Mouse (Mus musculus): Measurements from ENCODE around the gene Kcnip4. TPM values are rescaled to one million over a fixed set of nuclear protein-coding genes. Genes with fewer than 3 reads are reported as not detected.

The Kcnip4 gene
- polyA plus RNA-seq, 1 experiment from 2014 or later: 0.51 TPM

- Histone ChIP-seq H3K9ac (no peak overlapping the region), H3K27me3 (replicated peaks) (no peaks in the 10 kb centered on the region), H3K4me1 (no peaks in the 10 kb centered on the region), H3K9me3 (no peaks in the 10 kb centered on the region), H3K4me2 (no peak overlapping the region), H3K36me3 (no peaks in the 10 kb centered on the region), H3K27ac (replicated peaks) (no peak overlapping the region), H3K4me3 (no peak overlapping the region)
- no peak for ATAC-seq (ENCODE audit: extremely low read depth, insufficient number of reproducible peaks, low FRiP score, low TSS enrichment)
- 26% methylated on average over 4 of the region's 4 CpGs for WGBS
Observed at GRCm38 (mm10) chr5:49350126-49350909, 174.4 kb downstream of the Kcnip4 start.

GRCm38 (mm10) chr5:49349541-49349940 is 175.2 kb downstream of the Kcnip4 start:
- Histone ChIP-seq H3K4me3 (no peak overlapping the region), H3K9ac (no peak overlapping the region), H3K4me1 (no peaks in the 10 kb centered on the region), H3K9me3 (no peaks in the 10 kb centered on the region), H3K27ac (replicated peaks) (no peak overlapping the region), H3K27me3 (replicated peaks) (no peaks in the 10 kb centered on the region), H3K4me2 (no peak overlapping the region), H3K36me3 (no peaks in the 10 kb centered on the region)
- ATAC-seq (ENCODE audit: extremely low read depth, insufficient number of reproducible peaks, low FRiP score, low TSS enrichment): no peak
- WGBS: 82% methylated on average over 5 of the region's 5 CpGs

GRCm38 (mm10) chr5:49348511-49348910 is 176.2 kb downstream of the Kcnip4 start:
- Histone ChIP-seq H3K9ac (no peak overlapping the region), H3K4me2 (no peak overlapping the region), H3K4me1 (no peaks in the 10 kb centered on the region), H3K27me3 (replicated peaks) (no peaks in the 10 kb centered on the region), H3K36me3 (no peaks in the 10 kb centered on the region), H3K4me3 (no peak overlapping the region), H3K9me3 (no peaks in the 10 kb centered on the region), H3K27ac (replicated peaks) (no peak overlapping the region)
- no peak for ATAC-seq (ENCODE audit: extremely low read depth, insufficient number of reproducible peaks, low FRiP score, low TSS enrichment)
- 77% methylated on average over 5 of the region's 5 CpGs for WGBS

GRCm38 (mm10) chr5:49344606-49345005 is 180.1 kb downstream of the Kcnip4 start:
- Histone ChIP-seq H3K36me3 (no peaks in the 10 kb centered on the region), H3K4me2 (no peak overlapping the region), H3K9me3 (no peaks in the 10 kb centered on the region), H3K4me3 (no peak overlapping the region), H3K27ac (replicated peaks) (no peak overlapping the region), H3K27me3 (replicated peaks) (no peaks in the 10 kb centered on the region), H3K9ac (no peak overlapping the region), H3K4me1 (no peaks in the 10 kb centered on the region)
- ATAC-seq (ENCODE audit: extremely low read depth, insufficient number of reproducible peaks, low FRiP score, low TSS enrichment): no peak
- 57% methylated on average over 1 of the region's 1 CpGs for WGBS

- H3K36me3 ChIP-seq: no peaks in the 10 kb centered on the region
- no peak overlapping the region for H3K27ac ChIP-seq (replicated peaks)
- no peaks in the 10 kb centered on the region for H3K9me3 ChIP-seq
- H3K4me1 ChIP-seq: no peaks in the 10 kb centered on the region
- no peak overlapping the region for H3K4me2 ChIP-seq
- no peak overlapping the region for H3K9ac ChIP-seq
- H3K27me3 ChIP-seq (replicated peaks): no peaks in the 10 kb centered on the region
- no peak overlapping the region for H3K4me3 ChIP-seq
- 60% methylated on average over 2 of the region's 2 CpGs for WGBS
- no peak for ATAC-seq (ENCODE audit: extremely low read depth, insufficient number of reproducible peaks, low FRiP score, low TSS enrichment)
Observed at GRCm38 (mm10) chr5:49337164-49337563, 187.5 kb downstream of the Kcnip4 start.

GRCm38 (mm10) chr5:49333063-49333462 is 191.6 kb downstream of the Kcnip4 start:
- Histone ChIP-seq H3K9ac (no peak overlapping the region), H3K27ac (replicated peaks) (no peak overlapping the region), H3K4me1 (no peaks in the 10 kb centered on the region), H3K27me3 (replicated peaks) (no peaks in the 10 kb centered on the region), H3K4me3 (no peak overlapping the region), H3K9me3 (no peaks in the 10 kb centered on the region), H3K4me2 (no peak overlapping the region), H3K36me3 (no peaks in the 10 kb centered on the region)
- 71% methylated on average over 2 of the region's 2 CpGs for WGBS
- no peak for ATAC-seq (ENCODE audit: extremely low read depth, insufficient number of reproducible peaks, low FRiP score, low TSS enrichment)

- H3K9me3 ChIP-seq: no peaks in the 10 kb centered on the region
- no peak overlapping the region for H3K4me2 ChIP-seq
- H3K4me1 ChIP-seq: no peaks in the 10 kb centered on the region
- no peak overlapping the region for H3K4me3 ChIP-seq
- no peaks in the 10 kb centered on the region for H3K36me3 ChIP-seq
- WGBS: 89% methylated on average over 1 of the region's 1 CpGs
- no peak for ATAC-seq (ENCODE audit: extremely low read depth, insufficient number of reproducible peaks, low FRiP score, low TSS enrichment)
- no peaks in the 10 kb centered on the region for H3K27me3 ChIP-seq (replicated peaks)
- no peak overlapping the region for H3K27ac ChIP-seq (replicated peaks)
- H3K9ac ChIP-seq: no peak overlapping the region
Observed at GRCm38 (mm10) chr5:49329023-49329422, 195.7 kb downstream of the Kcnip4 start.

- ATAC-seq (ENCODE audit: extremely low read depth, insufficient number of reproducible peaks, low FRiP score, low TSS enrichment): no peak
- Histone ChIP-seq H3K9me3 (no peaks in the 10 kb centered on the region), H3K36me3 (no peaks in the 10 kb centered on the region)
Observed at GRCm38 (mm10) chr5:49318661-49319060, 206.0 kb downstream of the Kcnip4 start.

GRCm38 (mm10) chr5:49317869-49318268 is 206.8 kb downstream of the Kcnip4 start:
- Histone ChIP-seq H3K4me2 (no peak overlapping the region), H3K4me1 (no peaks in the 10 kb centered on the region), H3K27ac (replicated peaks) (no peak overlapping the region), H3K9ac (no peak overlapping the region), H3K27me3 (replicated peaks) (no peaks in the 10 kb centered on the region), H3K36me3 (no peaks in the 10 kb centered on the region), H3K9me3 (no peaks in the 10 kb centered on the region), H3K4me3 (no peak overlapping the region)
- no peak for ATAC-seq (ENCODE audit: extremely low read depth, insufficient number of reproducible peaks, low FRiP score, low TSS enrichment)
- 66% methylated on average over 2 of the region's 2 CpGs for WGBS

More at GRCm38 (mm10) chr5:49318661-49319060, 206.0 kb downstream of the Kcnip4 start:
- Histone ChIP-seq H3K27ac (replicated peaks) (no peak overlapping the region), H3K4me3 (no peak overlapping the region), H3K9ac (no peak overlapping the region), H3K4me2 (no peak overlapping the region), H3K4me1 (no peaks in the 10 kb centered on the region), H3K27me3 (replicated peaks) (no peaks in the 10 kb centered on the region)

GRCm38 (mm10) chr5:49306796-49307195 is 217.9 kb downstream of the Kcnip4 start:
- Histone ChIP-seq H3K36me3 (no peaks in the 10 kb centered on the region), H3K9ac (no peak overlapping the region), H3K9me3 (no peaks in the 10 kb centered on the region), H3K27ac (replicated peaks) (no peak overlapping the region), H3K27me3 (replicated peaks) (no peaks in the 10 kb centered on the region), H3K4me2 (no peak overlapping the region), H3K4me3 (no peak overlapping the region), H3K4me1 (no peaks in the 10 kb centered on the region)
- ATAC-seq (ENCODE audit: extremely low read depth, insufficient number of reproducible peaks, low FRiP score, low TSS enrichment): no peak
- 82% methylated on average over 1 of the region's 1 CpGs for WGBS

- no peak for ATAC-seq (ENCODE audit: extremely low read depth, insufficient number of reproducible peaks, low FRiP score, low TSS enrichment)
- Histone ChIP-seq H3K27ac (replicated peaks) (no peak overlapping the region), H3K9ac (no peak overlapping the region), H3K27me3 (replicated peaks) (no peaks in the 10 kb centered on the region), H3K36me3 (no peaks in the 10 kb centered on the region), H3K4me3 (no peak overlapping the region), H3K4me2 (no peak overlapping the region), H3K9me3 (no peaks in the 10 kb centered on the region), H3K4me1 (no peaks in the 10 kb centered on the region)
- 47% methylated on average over 2 of the region's 2 CpGs for WGBS
Observed at GRCm38 (mm10) chr5:49305321-49305720, 219.4 kb downstream of the Kcnip4 start.

- no peak overlapping the region for H3K9ac ChIP-seq
- H3K27ac ChIP-seq (replicated peaks): no peak overlapping the region
- no peak overlapping the region for H3K4me3 ChIP-seq
- H3K9me3 ChIP-seq: no peaks in the 10 kb centered on the region
- WGBS: 71% methylated on average over 4 of the region's 4 CpGs
- no peaks in the 10 kb centered on the region for H3K4me1 ChIP-seq
- H3K4me2 ChIP-seq: no peak overlapping the region
- H3K27me3 ChIP-seq (replicated peaks): no peaks in the 10 kb centered on the region
- no peaks in the 10 kb centered on the region for H3K36me3 ChIP-seq
- ATAC-seq (ENCODE audit: extremely low read depth, insufficient number of reproducible peaks, low FRiP score, low TSS enrichment): no peak
Observed at GRCm38 (mm10) chr5:49298654-49299053, 226.1 kb downstream of the Kcnip4 start.
